ENCODE assay signal across 8 mouse cellular contexts in genomic region chr11:101119761-101120544, GRCm38 (mm10). TPM values are rescaled to one million over a fixed set of nuclear protein-coding genes. Genes with fewer than 3 reads are reported as not detected.
DNase-seq lines count a peak whose midpoint lies in the region; ATAC-seq and TF ChIP-seq lines count a peak whose summit lies in the region.

Retreg3 (minus strand) TSS chr11:101119893.
Tubg1 (plus strand) TSS chr11:101119938.

- H3K27ac ChIP-seq in gastrocnemius, adult 2 months = peak within 1 kb of the TSS; percentile 91
- peak within 1 kb of the TSS; percentile 94 for H3K27ac ChIP-seq in hindbrain, postnatal 0 days
- peak within 1 kb of the TSS; percentile 97 for H3K27ac ChIP-seq in left cerebral cortex, adult 2 months

- TF ChIP-seq CTCF in gastrocnemius, adult 2 months (IDR thresholded peaks at IDR 0.05) = no peak
- peak; percentile 14; the same call in 1 of the 2 replicates for TF ChIP-seq CTCF in hindbrain, postnatal 0 days (IDR thresholded peaks at IDR 0.05; ENCODE audit: low read depth)
- TF ChIP-seq CTCF in left cerebral cortex, adult 2 months (IDR thresholded peaks at IDR 0.05) = no peak; the same call in 1 of the 2 replicates

- peaks cover 14% of the 10 kb centered on the region; the same call in 1 of the 2 replicates for H3K4me1 ChIP-seq in hindbrain, postnatal 0 days (ENCODE audit: insufficient read depth, low read length)

- no peaks in the 10 kb centered on the region for H3K27me3 ChIP-seq in hindbrain, postnatal 0 days (ENCODE audit: insufficient read depth, low read length)

- peak; percentile 89 for ATAC-seq in common myeloid progenitor, adult 5-6 weeks (replicated peaks; ENCODE audit: low read depth, poor library complexity, severe bottlenecking)
- ATAC-seq in hindbrain, postnatal 0 days = peak; percentile 97
- ATAC-seq in megakaryocyte, adult 5-6 weeks (ENCODE audit: poor library complexity, severe bottlenecking) = peak; percentile 85

- intact Hi-C loops in gastrocnemius, adult 2 months (cut with DNase I) = loop anchor here (2.0 kb wide), 1 partner anchor 53 kb away; no protein-coding TSS in a partner anchor
- intact Hi-C loops in left cerebral cortex, adult 2 months (cut with DNase I) = loop anchor here (1.0 kb wide), 1 partner anchor 51 kb away; the partner anchor contains the start of gene Plekhh3

- WGBS in hindbrain, postnatal 0 days = under 1% methylated on average over 61 of the region's 61 CpGs

- H3K9ac ChIP-seq in hindbrain, postnatal 0 days (replicated peaks; ENCODE audit: low read length) = peak within 1 kb of the TSS; percentile 93

- peak within 1 kb of the TSS; percentile 99 for H3K4me3 ChIP-seq in gastrocnemius, adult 2 months
- H3K4me3 ChIP-seq in hindbrain, postnatal 0 days (ENCODE audit: low read length) = peak within 1 kb of the TSS; percentile 97
- peak within 1 kb of the TSS; percentile 97 for H3K4me3 ChIP-seq in left cerebral cortex, adult 2 months

- H3K4me2 ChIP-seq in hindbrain, postnatal 0 days (ENCODE audit: low read depth, low read length) = peak within 1 kb of the TSS; percentile 78

- peak; percentile 100 for DNase-seq in ZHBTc4 (ENCODE audit: low read depth, low spot score)
- DNase-seq in gastrocnemius, adult 2 months = peak; percentile 99
- peak; percentile 100 for DNase-seq in hindbrain, postnatal 0 days (ENCODE audit: low spot score)
- DNase-seq in left cerebral cortex, adult 2 months (ENCODE audit: extremely low spot score in 1 of 2, low spot score in 2 of 2) = peak; percentile 99 to 100
- peak; percentile 98 for DNase-seq in right cerebral cortex, adult 2 months (ENCODE audit: low spot score in 2 of 2)
- peak; percentile 98 for DNase-seq in urinary bladder, postnatal 14 days (ENCODE audit: low spot score)

- no peaks in the 10 kb centered on the region for H3K9me3 ChIP-seq in hindbrain, postnatal 0 days (ENCODE audit: low read length)

- peaks cover 6% of the 10 kb centered on the region for H3K36me3 ChIP-seq in hindbrain, postnatal 0 days (ENCODE audit: insufficient read depth, low read length)

RNA-seq across cellular contexts. Expression of gene Retreg3, which starts in this region (rescaled TPM):
- 21.7 and 32.1 TPM in 2 replicates for total RNA-seq in common myeloid progenitor, adult 5-6 weeks (2017)
- 10 to 100 TPM; 30.3 to 31.1 TPM for total RNA-seq in gastrocnemius, adult 2 months (2021)
- total RNA-seq in hindbrain, postnatal 0 days (2014; rRNA removed) = 56.8 and 68.4 TPM in 2 replicates
- 23.4 and 24.7 TPM in 2 replicates for polyA plus RNA-seq in hindbrain, postnatal 0 days (2015; fragmentation: Nextera tagmentation; extraction: Ambion mirVana)
- 10 to 100 TPM; 50.7 to 56.6 TPM for total RNA-seq in left cerebral cortex, adult 2 months (2021)
- total RNA-seq in megakaryocyte, adult 5-6 weeks (2015) = 15.9 and 17.2 TPM in 2 replicates
- total RNA-seq in megakaryocyte, adult 5-6 weeks (2017) = 48.1 and 53.1 TPM in 2 replicates

RNA-seq across cellular contexts. Expression of gene Tubg1, which starts in this region (rescaled TPM):
- 32.5 and 37.8 TPM in 2 replicates for total RNA-seq in common myeloid progenitor, adult 5-6 weeks (2017)
- 10 to 100 TPM; 22.0 to 30.2 TPM for total RNA-seq in gastrocnemius, adult 2 months (2021)
- 59.3 and 68.3 TPM in 2 replicates for total RNA-seq in hindbrain, postnatal 0 days (2014; rRNA removed)
- 71.5 and 72.8 TPM in 2 replicates for polyA plus RNA-seq in hindbrain, postnatal 0 days (2015; fragmentation: Nextera tagmentation; extraction: Ambion mirVana)
- 10 to 100 TPM; 45.1 to 45.8 TPM for total RNA-seq in left cerebral cortex, adult 2 months (2021)
- 14.5 and 15.2 TPM in 2 replicates for total RNA-seq in megakaryocyte, adult 5-6 weeks (2015)
- 32.2 and 34.4 TPM in 2 replicates for total RNA-seq in megakaryocyte, adult 5-6 weeks (2017)

Comparison
In these comparisons a context has a peak if more than half of its experiments do, and no peak if none do; other contexts are left out.
1. Peak in every context shown above with its lines: DNase-seq, ATAC-seq, H3K4me3 ChIP-seq and H3K27ac ChIP-seq.